24 mouse cellular contexts compared by ENCODE assay signal in the genomic region with DNA sequence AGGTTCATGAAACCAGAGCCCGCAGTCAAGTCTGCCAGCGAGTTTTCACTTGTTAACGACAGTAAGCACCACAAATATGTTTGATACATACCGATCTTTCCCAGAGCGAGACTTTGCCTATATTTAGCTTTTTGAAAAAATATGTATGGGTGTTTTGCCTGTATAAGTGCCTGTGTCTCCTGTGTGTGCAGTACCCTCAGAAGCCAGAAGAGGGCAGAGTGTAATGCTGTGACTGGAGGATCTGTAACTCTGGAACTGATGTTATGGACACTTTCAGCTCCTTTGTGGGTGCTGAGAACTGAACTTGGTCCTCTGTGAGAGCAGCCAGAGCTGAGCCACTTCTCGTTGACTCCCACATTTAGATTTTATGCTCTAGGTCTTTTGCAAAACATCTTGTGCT. TPM values are rescaled to one million over a fixed set of nuclear protein-coding genes. Genes with fewer than 3 reads are reported as not detected.
A peak's percentile ranks its signal among the peaks of the same experiment; 100 is the strongest.
DNase-seq lines count a peak whose midpoint lies in the region; ATAC-seq and TF ChIP-seq lines count a peak whose summit lies in the region.
"Had no signal": no experiment of that assay in that cellular context is flagged by ENCODE, and none has a peak within 500 bp of the region (broad histone marks: within the 10 kb centered on the region; RNA-seq: fewer than 3 reads in every experiment).

No protein-coding gene starts in this region.

- no peak overlapping the region for H3K9ac ChIP-seq in kidney, postnatal 0 days (ENCODE audit: low read depth, low read length)
- H3K9ac ChIP-seq in midbrain, postnatal 0 days (replicated peaks; ENCODE audit: low read length, poor library complexity, severe bottlenecking): no peak overlapping the region
- H3K9ac ChIP-seq in midbrain, embryonic 15.5 days: no peak overlapping the region
- H3K9ac ChIP-seq in stomach, postnatal 0 days (ENCODE audit: low read length): no peak overlapping the region
- H3K9ac ChIP-seq: limb, embryonic 15.5 days; midbrain, embryonic 12.5 days had no signal

- no peak overlapping the region for H3K27ac ChIP-seq in kidney, postnatal 0 days
- no peak overlapping the region for H3K27ac ChIP-seq in midbrain, postnatal 0 days (ENCODE audit: low read depth, low read length)
- H3K27ac ChIP-seq in midbrain, embryonic 15.5 days: no peak overlapping the region
- no peak overlapping the region for H3K27ac ChIP-seq in stomach, postnatal 0 days (replicated peaks)
- H3K27ac ChIP-seq: forebrain, embryonic 10.5 days; hindbrain, embryonic 10.5 days; limb, embryonic 15.5 days; midbrain, embryonic 12.5 days had no signal

- no peak for DNase-seq in kidney, postnatal 0 days (ENCODE audit: low spot score)
- no peak for DNase-seq in kidney, postnatal 10 days
- DNase-seq in midbrain, postnatal 0 days (ENCODE audit: low spot score): no peak
- DNase-seq in NIH3T3 (ENCODE audit: low read depth): peak; percentile 21
- DNase-seq in stomach, postnatal 0 days (ENCODE audit: low spot score): no peak
- no peak for DNase-seq in spleen, adult 18-20 months
- DNase-seq: adrenal gland, postnatal 10 days; cerebellum, adult 11-12 months; cerebellum, postnatal 36 days; gastrocnemius, postnatal 14 days; layer of hippocampus, postnatal 36 days; lung, adult 2 months; thymus, adult 18-20 months; thymus, postnatal 4 days had no signal

- H3K4me1 ChIP-seq in kidney, postnatal 0 days (replicated peaks; ENCODE audit: insufficient read depth, low read length): no peaks in the 10 kb centered on the region
- H3K4me1 ChIP-seq in midbrain, postnatal 0 days (ENCODE audit: insufficient read depth, low read length): no peaks in the 10 kb centered on the region
- H3K4me1 ChIP-seq in midbrain, embryonic 15.5 days: no peaks in the 10 kb centered on the region
- no peaks in the 10 kb centered on the region for H3K4me1 ChIP-seq in stomach, postnatal 0 days (replicated peaks; ENCODE audit: control insufficient read depth, insufficient read depth)
- H3K4me1 ChIP-seq: limb, embryonic 15.5 days; midbrain, embryonic 12.5 days had no signal

- ATAC-seq in kidney, postnatal 0 days (replicated peaks; ENCODE audit: low FRiP score, low read depth): no peak
- no peak for ATAC-seq in midbrain, postnatal 0 days (ENCODE audit: low FRiP score)
- ATAC-seq in midbrain, embryonic 15.5 days (replicated peaks): no peak
- no peak for ATAC-seq in stomach, postnatal 0 days (ENCODE audit: low FRiP score, low TSS enrichment)
- ATAC-seq: inflammation-experienced regulatory T-cells, adult 6 months had no signal

- TF ChIP-seq CTCF in kidney, postnatal 0 days (IDR thresholded peaks at IDR 0.05; ENCODE audit: low read depth): peak; percentile 25; the same call in 1 of the 2 replicates
- peak; percentile 27; the same call in 1 of the 2 replicates for TF ChIP-seq CTCF in midbrain, postnatal 0 days (IDR thresholded peaks at IDR 0.05)
- peak; percentile 46 for TF ChIP-seq CTCF in stomach, postnatal 0 days (IDR thresholded peaks at IDR 0.05; ENCODE audit: low read depth)

- WGBS in kidney, postnatal 0 days: 98% methylated on average over 6 of the region's 6 CpGs
- 99% methylated on average over 6 of the region's 6 CpGs for WGBS in midbrain, postnatal 0 days
- 95% methylated on average over 6 of the region's 6 CpGs for WGBS in midbrain, embryonic 15.5 days
- 93% methylated on average over 6 of the region's 6 CpGs for WGBS in stomach, postnatal 0 days

- no peaks in the 10 kb centered on the region for H3K36me3 ChIP-seq in kidney, postnatal 0 days (ENCODE audit: insufficient read depth, low read length)
- H3K36me3 ChIP-seq in midbrain, postnatal 0 days (ENCODE audit: insufficient read depth, low read length): no peaks in the 10 kb centered on the region
- no peaks in the 10 kb centered on the region for H3K36me3 ChIP-seq in midbrain, embryonic 15.5 days (replicated peaks)
- H3K36me3 ChIP-seq in stomach, postnatal 0 days (ENCODE audit: control insufficient read depth, insufficient read depth, low read length): no peaks in the 10 kb centered on the region
- H3K36me3 ChIP-seq: forebrain, embryonic 10.5 days; hindbrain, embryonic 10.5 days; limb, embryonic 15.5 days; midbrain, embryonic 12.5 days had no signal

- H3K4me2 ChIP-seq in kidney, postnatal 0 days (ENCODE audit: low read length): no peak overlapping the region
- no peak overlapping the region for H3K4me2 ChIP-seq in midbrain, postnatal 0 days (ENCODE audit: low read depth, low read length, poor library complexity, severe bottlenecking)
- H3K4me2 ChIP-seq in midbrain, embryonic 15.5 days: no peak overlapping the region
- no peak overlapping the region for H3K4me2 ChIP-seq in stomach, postnatal 0 days (replicated peaks; ENCODE audit: low read depth)
- H3K4me2 ChIP-seq: limb, embryonic 15.5 days; midbrain, embryonic 12.5 days had no signal

- H3K9me3 ChIP-seq in kidney, postnatal 0 days (replicated peaks; ENCODE audit: low read length): no peaks in the 10 kb centered on the region
- no peaks in the 10 kb centered on the region for H3K9me3 ChIP-seq in midbrain, postnatal 0 days (ENCODE audit: low read length)
- H3K9me3 ChIP-seq in midbrain, embryonic 15.5 days: no peaks in the 10 kb centered on the region
- H3K9me3 ChIP-seq in stomach, postnatal 0 days (ENCODE audit: control insufficient read depth, low read length): no peaks in the 10 kb centered on the region

- no peak for TF ChIP-seq EP300 in stomach, postnatal 0 days (optimal IDR thresholded peaks at IDR 0.05)

- H3K27me3 ChIP-seq in kidney, postnatal 0 days (ENCODE audit: insufficient read depth, low read length): no peaks in the 10 kb centered on the region
- H3K27me3 ChIP-seq in midbrain, postnatal 0 days (ENCODE audit: insufficient read depth, low read length): no peaks in the 10 kb centered on the region
- no peaks in the 10 kb centered on the region for H3K27me3 ChIP-seq in midbrain, embryonic 15.5 days (replicated peaks)
- H3K27me3 ChIP-seq in stomach, postnatal 0 days (ENCODE audit: control insufficient read depth, insufficient read depth, low read length): no peaks in the 10 kb centered on the region
- H3K27me3 ChIP-seq: limb, embryonic 15.5 days; midbrain, embryonic 12.5 days had no signal

- no peak overlapping the region for H3K4me3 ChIP-seq in kidney, postnatal 0 days (replicated peaks; ENCODE audit: low read depth, low read length)
- H3K4me3 ChIP-seq in midbrain, postnatal 0 days (ENCODE audit: low read depth, low read length): no peak overlapping the region
- no peak overlapping the region for H3K4me3 ChIP-seq in midbrain, embryonic 15.5 days
- no peak overlapping the region for H3K4me3 ChIP-seq in stomach, postnatal 0 days (ENCODE audit: low read depth, low read length)
- H3K4me3 ChIP-seq: forebrain, embryonic 10.5 days; hindbrain, embryonic 10.5 days; limb, embryonic 15.5 days; midbrain, embryonic 12.5 days had no signal

RNA-seq across cellular contexts. Expression of a gene that starts 10.0 kb away (rescaled TPM):
- polyA plus RNA-seq in kidney, postnatal 0 days (2015; fragmentation: Nextera tagmentation; extraction: Ambion mirVana): 0.37 and 0.62 TPM in 2 replicates
- total RNA-seq in midbrain, postnatal 0 days (2014; rRNA removed): 0.99 and 2.6 TPM in 2 replicates
- polyA plus RNA-seq in midbrain, postnatal 0 days (2015; fragmentation: Nextera tagmentation; extraction: Ambion mirVana): 0.17 and 0.37 TPM in 2 replicates
- 0.19 TPM in 1 of 2 replicates, not detected in the other for polyA plus RNA-seq in midbrain, embryonic 15.5 days (2015; fragmentation: Nextera tagmentation; extraction: Ambion mirVana)
- 0.50 and 0.80 TPM in 2 replicates for polyA plus RNA-seq in stomach, postnatal 0 days (2015; fragmentation: Nextera tagmentation; extraction: Ambion mirVana)
- total RNA-seq: adrenal gland, postnatal 10 days; left cerebral cortex, postnatal 25 days had no signal
- polyA plus RNA-seq: forebrain, embryonic 10.5 days; inflammation-experienced regulatory T-cells, adult 6 months had no signal

RNA-seq across cellular contexts. Expression of a gene that starts 46.1 kb away (rescaled TPM):
- polyA plus RNA-seq in kidney, postnatal 0 days (2015; fragmentation: Nextera tagmentation; extraction: Ambion mirVana): 0.20 and 0.42 TPM in 2 replicates
- total RNA-seq in midbrain, postnatal 0 days (2014; rRNA removed): not detected in 2 replicates
- not detected in 2 replicates for polyA plus RNA-seq in midbrain, postnatal 0 days (2015; fragmentation: Nextera tagmentation; extraction: Ambion mirVana)
- not detected in 2 replicates for polyA plus RNA-seq in midbrain, embryonic 15.5 days (2015; fragmentation: Nextera tagmentation; extraction: Ambion mirVana)
- polyA plus RNA-seq in stomach, postnatal 0 days (2015; fragmentation: Nextera tagmentation; extraction: Ambion mirVana): 3.5 and 4.5 TPM in 2 replicates
- total RNA-seq: adrenal gland, postnatal 10 days; gastrocnemius, postnatal 14 days; heart, adult 8-10 months; layer of hippocampus, postnatal 36 days had no signal
- polyA plus RNA-seq: forebrain, embryonic 10.5 days; heart, postnatal 0 days; hindbrain, embryonic 10.5 days; inflammation-experienced regulatory T-cells, adult 6 months; lung, adult 2 months; midbrain, embryonic 12.5 days; small intestine, adult 2 months had no signal
